Comparison of ENCODE assay signal across 28 mouse cellular contexts in the genomic region with DNA sequence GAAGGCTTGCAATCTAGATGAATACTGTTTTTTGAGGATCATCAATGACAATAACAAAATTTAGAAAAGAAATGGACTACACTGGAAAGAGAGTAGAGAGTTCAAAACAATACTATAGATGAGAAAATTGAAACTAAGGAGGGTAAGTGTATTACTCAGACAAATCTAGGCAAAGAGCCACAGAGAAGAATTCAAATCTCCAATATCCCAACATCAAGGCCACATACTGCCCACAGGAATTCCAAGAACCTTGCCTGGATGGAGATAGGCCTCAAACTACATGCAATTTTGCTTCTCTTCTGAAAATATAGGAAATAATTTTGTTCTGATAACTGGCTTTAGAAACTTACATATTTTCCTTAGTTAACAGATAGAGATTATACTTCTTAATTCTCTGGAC. TPM values are rescaled to one million over a fixed set of nuclear protein-coding genes. Genes with fewer than 3 reads are reported as not detected.
DNase-seq lines count a peak whose midpoint lies in the region; ATAC-seq and TF ChIP-seq lines count a peak whose summit lies in the region.
"Had no signal": no experiment of that assay in that cellular context is flagged by ENCODE, and none has a peak within 500 bp of the region (broad histone marks: within the 10 kb centered on the region; RNA-seq: fewer than 3 reads in every experiment).

No protein-coding gene starts in this region.

- no peak for TF ChIP-seq POLR2A in embryonic fibroblast, embryonic 13.5 days (IDR thresholded peaks at IDR 0.05; ENCODE audit: low read depth, low read length)

- H3K27me3 ChIP-seq in intestine, postnatal 0 days (replicated peaks; ENCODE audit: control insufficient read depth, insufficient read depth, low read length): no peaks in the 10 kb centered on the region
- H3K27me3 ChIP-seq: CH12.LX; embryonic facial prominence, embryonic 13.5 days; embryonic facial prominence, embryonic 15.5 days; forebrain, embryonic 13.5 days; forebrain, embryonic 15.5 days; Patski had no signal

- no peak for TF ChIP-seq CTCF in embryonic fibroblast, embryonic 13.5 days (IDR thresholded peaks at IDR 0.05; ENCODE audit: borderline replicate concordance, insufficient read depth, low read length)
- TF ChIP-seq CTCF in intestine, postnatal 0 days (IDR thresholded peaks at IDR 0.05; ENCODE audit: low read depth): no peak

- no peak overlapping the region for H3K4me2 ChIP-seq in intestine, postnatal 0 days (replicated peaks; ENCODE audit: low read depth)
- H3K4me2 ChIP-seq: embryonic facial prominence, embryonic 13.5 days; embryonic facial prominence, embryonic 15.5 days; forebrain, embryonic 13.5 days; forebrain, embryonic 15.5 days had no signal

- H3K4me1 ChIP-seq in embryonic fibroblast, embryonic 13.5 days (ENCODE audit: control insufficient read depth, insufficient read depth, low read length): peaks cover 8% of the 10 kb centered on the region
- H3K4me1 ChIP-seq in intestine, postnatal 0 days (replicated peaks; ENCODE audit: control insufficient read depth, insufficient read depth, low read length): no peaks in the 10 kb centered on the region
- H3K4me1 ChIP-seq: embryonic facial prominence, embryonic 13.5 days; embryonic facial prominence, embryonic 15.5 days; forebrain, embryonic 13.5 days; forebrain, embryonic 15.5 days had no signal

- no peak overlapping the region for H3K9ac ChIP-seq in intestine, postnatal 0 days (ENCODE audit: low read depth, low read length)
- H3K9ac ChIP-seq: embryonic facial prominence, embryonic 13.5 days; embryonic facial prominence, embryonic 15.5 days; forebrain, embryonic 13.5 days; forebrain, embryonic 15.5 days; forebrain, postnatal 0 days had no signal

- H3K9me3 ChIP-seq in intestine, postnatal 0 days (ENCODE audit: control insufficient read depth): no peaks in the 10 kb centered on the region
- H3K9me3 ChIP-seq: embryonic facial prominence, embryonic 13.5 days; embryonic facial prominence, embryonic 15.5 days; forebrain, embryonic 13.5 days; forebrain, embryonic 15.5 days had no signal

- H3K27ac ChIP-seq in embryonic fibroblast, embryonic 13.5 days (ENCODE audit: insufficient read depth, low read length): peak overlapping the region; percentile 62
- no peak overlapping the region for H3K27ac ChIP-seq in intestine, postnatal 0 days (ENCODE audit: low read depth, low read length)
- H3K27ac ChIP-seq: embryonic facial prominence, embryonic 13.5 days; embryonic facial prominence, embryonic 15.5 days; forebrain, embryonic 13.5 days; forebrain, embryonic 15.5 days had no signal

- DNase-seq in 3134 (ENCODE audit: extremely low read depth, insufficient read length, low spot score): peak; percentile 39
- peak; percentile 45 for DNase-seq in Muller cell, postnatal 12 days (ENCODE audit: inconsistent ontology term)
- no peak for DNase-seq in adrenal gland, postnatal 36 days
- DNase-seq: adrenal gland, adult 8-10 months; adrenal gland, postnatal 14 days; cerebellum, adult 11 months; cerebellum, adult 18-20 months; cerebellum, adult 8-10 months; cerebellum, adult 9-11 months; cerebellum, postnatal 14 days; cerebellum, postnatal 36 days; embryo, embryonic 11 days; forebrain, postnatal 0 days had no signal

- H3K36me3 ChIP-seq in intestine, postnatal 0 days (ENCODE audit: control insufficient read depth, insufficient read depth): no peaks in the 10 kb centered on the region
- H3K36me3 ChIP-seq: embryonic facial prominence, embryonic 13.5 days; embryonic facial prominence, embryonic 15.5 days; forebrain, embryonic 15.5 days; G1E had no signal

- no peak for ATAC-seq in erythroid progenitor cell, adult 5-6 weeks (replicated peaks; ENCODE audit: low FRiP score, poor library complexity, severe bottlenecking)
- ATAC-seq in intestine, postnatal 0 days: no peak
- ATAC-seq: activated CD4-positive, CD25-positive, alpha-beta regulatory T cell, adult 4 months; CD4-positive, CD25-positive, alpha-beta regulatory T cell, adult 4 months; forebrain, embryonic 13.5 days; forebrain, embryonic 15.5 days; forebrain, postnatal 0 days; Patski had no signal

- no peak overlapping the region for H3K4me3 ChIP-seq in embryonic fibroblast, embryonic 13.5 days (ENCODE audit: insufficient read depth, low read length)
- no peak overlapping the region for H3K4me3 ChIP-seq in intestine, postnatal 0 days (ENCODE audit: low read depth, low read length)
- H3K4me3 ChIP-seq: embryonic facial prominence, embryonic 13.5 days; embryonic facial prominence, embryonic 15.5 days; forebrain, embryonic 13.5 days; forebrain, embryonic 15.5 days had no signal

RNA-seq across cellular contexts. Expression of a gene that starts 12.0 kb away (rescaled TPM):
- not detected in 2 replicates for polyA plus RNA-seq in embryonic fibroblast, embryonic 13.5 days (2011; ENCODE audit: insufficient read length, low read depth, missing spikeins)
- 3.2 TPM in 1 of 2 replicates, not detected in the other for total RNA-seq in erythroid progenitor cell, adult 5-6 weeks (2015; ENCODE audit: low replicate concordance)
- not detected in 2 replicates for total RNA-seq in erythroid progenitor cell, adult 5-6 weeks (2017; ENCODE audit: low replicate concordance)
- polyA plus RNA-seq in intestine, postnatal 0 days (2015; fragmentation: Nextera tagmentation; extraction: Ambion mirVana): not detected in 2 replicates
- total RNA-seq in adrenal gland, postnatal 36 days (2021): under 1 TPM in 1 of 2 experiments, not detected in 1; 0.17 TPM
- total RNA-seq: adrenal gland, postnatal 14 days; adrenal gland, postnatal 4 days; common myeloid progenitor, adult 5-6 weeks had no signal
- polyA plus RNA-seq: embryonic facial prominence, embryonic 11.5 days; embryonic facial prominence, embryonic 13.5 days; embryonic facial prominence, embryonic 15.5 days; forebrain, embryonic 13.5 days; forebrain, postnatal 0 days; G1E; Patski had no signal

Comparison
In these comparisons a context has a peak if more than half of its experiments do, and no peak if none do; other contexts are left out.
1. DNase-seq: peak in 3134 (single experiment) and Muller cell, postnatal 12 days (single experiment); none in adrenal gland, postnatal 36 days (0 of 2).